Mouse (Mus musculus) limb, embryonic 10.5 days (tissue): ENCODE measurements around the gene Apc2. TPM values are rescaled to one million over a fixed set of nuclear protein-coding genes. Genes with fewer than 3 reads are reported as not detected.

ENCODE experiments used
- DNase-seq: peaks from one replicate; pipeline ENCODE4 v3.0.0-alpha.2; 2017; ENCODE audit warnings: low spot score
- H3K27ac ChIP-seq: fragments of 300-500 bp; sonication (generic); 2 replicates; pipeline ENCODE4 v1.5.1; 2016; ENCODE audit warnings: mild to moderate bottlenecking
- H3K27me3 ChIP-seq: fragments of 300-500 bp; sonication (generic); 2 replicates; pipeline ENCODE4 v1.6.1; 2016; ENCODE audit warnings: low read depth, mild to moderate bottlenecking; ENCODE audit not compliant: poor library complexity, severe bottlenecking
- H3K36me3 ChIP-seq: fragments of 300-500 bp; sonication (generic); 2 replicates; pipeline ENCODE4 v1.6.1; 2016; ENCODE audit warnings: mild to moderate bottlenecking, moderate library complexity
- H3K4me1 ChIP-seq: fragments of 300-500 bp; sonication (generic); 2 replicates; pipeline ENCODE4 v1.6.1; 2016
- H3K4me3 ChIP-seq: fragments of 300-500 bp; sonication (generic); 2 replicates; pipeline ENCODE4 v1.5.1; 2016; ENCODE audit warnings: mild to moderate bottlenecking, moderate library complexity
- H3K9me3 ChIP-seq: fragments of 300-500 bp; sonication (generic); replicated peaks from 2 replicates; pipeline ENCODE4 v1.6.1; 2016; ENCODE audit warnings: mild to moderate bottlenecking
- WGBS: fragments of 180-500 bp; shearing (Covaris S2); methylation state at CpG from one replicate; pipeline ENCODE4 v1.1.7; 2016; 5-methylcytosine and 5-hydroxymethylcytosine counted together
- polyA plus RNA-seq: library from polyadenylated mRNA; unstranded; fragments of >200 nt; fragmentation: Nextera tagmentation; extraction: Ambion mirVana; gene quantifications from 2 replicates; pipeline ENCODE4 v1.2.1, GENCODE M21; 2016

Gene Apc2
- polyA plus RNA-seq, 1 experiment from 2014 or later: 2.9 TPM

DNA sequence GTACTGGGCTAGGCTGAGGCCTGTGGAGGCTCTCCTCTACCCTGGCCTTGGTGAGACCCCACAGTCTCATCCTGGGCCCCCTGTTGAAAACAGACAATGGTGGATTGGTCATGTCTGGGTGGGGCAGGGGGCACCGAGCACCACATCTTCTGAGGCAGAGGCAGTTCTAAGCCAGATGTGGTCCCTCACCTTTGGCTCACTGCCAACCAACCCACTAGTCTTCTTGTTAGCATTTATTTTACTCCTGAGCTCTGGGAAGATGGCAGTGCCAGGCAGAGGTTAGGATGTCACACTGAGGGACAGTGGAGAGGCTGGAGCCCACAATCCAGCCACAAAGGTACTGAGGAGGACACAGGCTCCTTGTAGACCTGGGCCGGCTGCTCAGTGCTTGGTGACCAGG lies 37.8 kb upstream of the Apc2 start:
- H3K4me1 ChIP-seq: peaks cover 42% of the 10 kb centered on the region
- H3K36me3 ChIP-seq: peaks cover 63% of the 10 kb centered on the region
- H3K9me3 ChIP-seq: no peaks in the 10 kb centered on the region
- no peak overlapping the region for H3K4me3 ChIP-seq
- no peaks in the 10 kb centered on the region for H3K27me3 ChIP-seq
- no peak for DNase-seq
- 81% methylated on average over 2 of the region's 2 CpGs for WGBS
- no peak overlapping the region for H3K27ac ChIP-seq

DNA sequence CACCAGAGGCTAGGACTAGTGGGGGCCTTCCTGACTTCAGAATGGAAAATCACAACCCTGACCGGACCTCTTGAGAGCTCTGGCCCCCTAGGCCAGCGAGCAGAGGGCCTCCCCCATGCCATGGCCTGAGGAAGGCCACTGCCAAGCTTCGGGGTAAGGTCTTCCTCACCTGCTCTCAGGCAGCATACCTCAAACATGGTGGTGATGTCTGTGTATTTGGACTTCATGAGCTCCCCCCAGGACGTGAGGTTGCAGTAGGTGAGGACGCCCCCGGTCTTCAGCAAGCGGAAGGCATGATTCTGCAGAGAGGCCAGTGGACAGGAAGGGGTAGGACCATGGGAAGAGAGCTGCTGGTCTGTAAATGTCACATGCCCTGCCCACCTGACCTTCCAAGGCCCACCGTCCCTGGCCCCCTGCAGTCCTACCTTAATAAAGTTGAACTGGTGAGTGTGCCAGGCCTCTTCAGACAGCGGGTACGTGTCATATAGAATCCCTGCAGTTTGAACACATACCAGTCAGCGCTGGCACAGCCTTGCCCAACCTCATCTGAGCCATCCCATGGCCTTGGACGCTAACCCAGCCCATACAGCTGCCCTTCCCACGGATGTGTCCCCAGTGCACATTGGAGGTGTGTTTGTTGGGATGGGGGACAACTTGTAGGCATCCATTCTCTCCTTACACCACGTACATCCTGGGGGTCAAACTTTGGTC lies 36.9 kb upstream of the Apc2 start:
- Histone ChIP-seq H3K27ac (peak overlapping the region; percentile 89; the same call in 1 of the 2 replicates), H3K4me1 (peaks cover 42% of the 10 kb centered on the region), H3K4me3 (peak overlapping the region; percentile 1; the same call in 1 of the 2 replicates), H3K27me3 (no peaks in the 10 kb centered on the region), H3K9me3 (no peaks in the 10 kb centered on the region), H3K36me3 (peaks cover 53% of the 10 kb centered on the region)
- no peak for DNase-seq
- 92% methylated on average over 14 of the region's 14 CpGs for WGBS

DNA sequence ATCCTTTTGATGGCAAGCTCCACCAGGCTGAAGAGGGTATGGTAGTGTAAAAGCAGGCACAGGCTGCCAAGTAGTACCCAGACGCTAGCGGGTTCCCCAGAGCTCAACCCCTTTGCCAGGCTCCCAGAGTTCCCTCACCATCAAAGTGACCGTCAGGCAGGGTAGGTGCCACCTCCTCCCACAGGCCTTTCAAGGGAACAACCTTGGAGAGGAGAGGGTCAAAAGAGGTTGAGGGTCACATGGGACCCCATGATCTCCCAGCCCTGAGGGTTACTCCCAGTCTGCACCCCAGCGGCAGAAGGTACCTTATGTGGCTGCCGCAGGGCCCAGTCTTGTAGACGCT lies 36.3 kb upstream of the Apc2 start:
- no peak for DNase-seq
- Histone ChIP-seq H3K27me3 (no peaks in the 10 kb centered on the region), H3K4me3 (peak overlapping the region; percentile 59), H3K9me3 (no peaks in the 10 kb centered on the region), H3K36me3 (peaks cover 48% of the 10 kb centered on the region), H3K4me1 (peaks cover 42% of the 10 kb centered on the region), H3K27ac (peak overlapping the region; percentile 89)
- WGBS: 81% methylated on average over 6 of the region's 6 CpGs

DNA sequence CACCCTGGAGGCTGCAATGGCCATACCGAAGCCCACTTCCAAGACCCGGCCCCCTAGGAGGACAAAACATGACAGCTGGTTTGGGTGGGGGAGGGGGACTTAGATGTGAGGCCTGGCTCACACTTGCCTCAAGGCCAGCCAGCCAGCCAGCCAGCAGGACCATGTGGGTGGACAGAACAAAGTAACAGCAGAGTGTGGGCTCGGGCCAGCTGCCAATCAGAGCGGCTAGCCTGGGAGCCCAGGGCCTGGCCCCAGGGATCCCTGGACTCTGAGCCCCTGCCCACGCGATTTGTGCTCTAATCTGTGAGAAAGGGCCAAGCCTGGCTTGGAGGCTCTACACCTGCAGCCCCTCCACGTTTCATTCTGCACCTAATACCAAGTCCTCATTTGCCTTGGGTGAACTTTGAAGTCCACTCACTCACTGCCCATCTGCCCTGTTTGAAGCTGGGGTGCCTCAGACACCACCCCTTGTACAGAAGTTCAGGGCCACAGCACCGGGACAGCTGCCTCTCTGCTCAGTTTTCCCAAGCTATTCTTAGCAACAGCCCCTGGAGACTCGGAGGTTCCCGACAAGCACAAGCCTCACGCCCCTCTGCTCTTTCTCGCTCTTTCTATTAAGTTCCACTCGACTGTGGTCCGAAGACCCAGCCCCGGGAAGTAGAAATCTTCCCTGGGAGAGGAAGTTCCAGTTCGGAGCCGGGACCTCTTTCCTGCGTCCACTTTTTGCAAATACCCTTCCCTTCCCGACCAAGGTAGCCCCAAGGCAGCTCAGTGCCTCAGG lies 35.7 kb upstream of the Apc2 start:
- H3K27ac ChIP-seq: peak overlapping the region; percentile 89
- H3K4me1 ChIP-seq: peaks cover 42% of the 10 kb centered on the region
- WGBS: 10% methylated on average over 19 of the region's 19 CpGs
- peaks cover 42% of the 10 kb centered on the region for H3K36me3 ChIP-seq
- H3K4me3 ChIP-seq: peak overlapping the region; percentile 59
- peak; percentile 47 for DNase-seq
- H3K9me3 ChIP-seq: no peaks in the 10 kb centered on the region
- no peaks in the 10 kb centered on the region for H3K27me3 ChIP-seq

DNA sequence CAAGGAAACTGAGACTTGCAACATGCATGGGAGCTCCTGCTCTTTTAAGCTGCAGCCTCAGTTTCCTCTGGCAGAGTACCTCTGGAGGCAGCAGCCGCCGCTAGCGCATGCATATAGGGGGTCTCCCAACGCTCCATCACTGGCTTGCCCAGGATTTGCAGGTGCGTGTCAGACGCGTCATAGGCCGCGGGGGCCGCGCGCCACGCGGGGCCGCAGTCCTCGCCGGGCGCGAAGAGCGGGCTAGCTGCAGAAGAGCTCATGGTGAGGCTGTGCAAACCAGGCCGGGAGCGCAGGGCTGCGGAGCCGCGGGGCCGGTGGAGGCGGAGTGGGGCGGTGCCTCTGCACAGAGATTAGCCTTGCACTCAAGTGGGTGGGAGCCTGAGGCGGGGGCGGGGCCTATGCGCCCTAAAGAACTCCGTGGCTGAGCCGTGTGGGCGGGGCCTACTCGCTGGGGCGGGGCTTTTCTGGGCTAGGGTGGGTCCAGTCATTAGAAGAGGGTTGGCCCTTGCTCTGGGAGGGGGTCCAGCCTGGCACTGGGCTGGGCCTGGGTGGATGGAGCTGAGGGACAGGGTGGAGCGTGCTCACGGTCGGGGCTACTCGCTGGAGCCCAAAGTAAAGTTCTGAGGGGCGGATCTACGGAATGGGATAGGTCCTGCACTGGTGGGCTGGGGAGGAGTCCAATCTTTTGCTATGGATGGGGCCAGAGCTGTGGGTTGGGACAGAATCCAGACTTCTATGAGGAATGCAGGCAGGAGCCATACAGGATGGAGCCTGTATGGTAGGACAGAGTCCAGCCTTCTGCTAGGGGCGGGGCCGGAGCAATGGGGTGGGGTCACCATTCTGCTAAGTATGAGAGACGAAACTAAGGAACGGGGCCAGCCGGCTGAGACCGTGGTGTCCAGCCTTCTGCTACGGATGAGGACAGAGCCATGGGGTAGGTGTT lies 34.9 kb upstream of the Apc2 start, which contains the start of the genes Gamt and Dazap1:
TSS of gene Gamt (minus strand) at position 371 of the 943 bp plus-strand sequence.
TSS of gene Dazap1 (plus strand) at position 845 of the 943 bp plus-strand sequence.
- Histone ChIP-seq H3K27ac (peak within 1 kb of the TSS; percentile 89), H3K9me3 (no peaks in the 10 kb centered on the region), H3K4me3 (peak within 1 kb of the TSS; percentile 59), H3K36me3 (peaks cover 33% of the 10 kb centered on the region), H3K4me1 (peaks cover 46% of the 10 kb centered on the region), H3K27me3 (no peaks in the 10 kb centered on the region)
- DNase-seq: peak; percentile 98
- under 1% methylated on average over 49 of the region's 49 CpGs for whole genome bisulfite sequencing

DNA sequence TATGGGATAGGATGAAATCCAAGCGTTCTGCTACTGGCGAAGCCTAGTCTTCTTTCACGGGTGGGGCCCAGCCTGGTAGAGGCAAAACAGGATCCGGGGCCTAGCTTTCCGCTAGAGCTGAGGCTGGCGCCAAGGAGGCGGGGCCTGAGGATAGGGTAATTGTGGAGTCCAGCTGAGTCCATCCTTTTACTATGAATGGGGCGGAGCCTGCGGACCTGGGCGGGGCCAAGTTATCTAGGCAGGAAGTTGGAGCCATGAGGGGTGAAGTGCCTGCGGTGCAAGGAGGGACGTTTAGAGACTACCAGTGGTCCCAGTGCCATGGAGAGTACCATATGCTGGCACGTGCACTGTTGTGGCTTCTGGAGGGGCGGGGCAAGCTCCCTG lies 34.2 kb upstream of the Apc2 start:
- peaks cover 53% of the 10 kb centered on the region for H3K4me1 ChIP-seq
- peak overlapping the region; percentile 89 for H3K27ac ChIP-seq
- H3K27me3 ChIP-seq: no peaks in the 10 kb centered on the region
- DNase-seq: peak; percentile 89
- H3K9me3 ChIP-seq: no peaks in the 10 kb centered on the region
- under 1% methylated on average over 14 of the region's 14 CpGs for WGBS
- peak overlapping the region; percentile 59 for H3K4me3 ChIP-seq
- peaks cover 30% of the 10 kb centered on the region for H3K36me3 ChIP-seq

DNA sequence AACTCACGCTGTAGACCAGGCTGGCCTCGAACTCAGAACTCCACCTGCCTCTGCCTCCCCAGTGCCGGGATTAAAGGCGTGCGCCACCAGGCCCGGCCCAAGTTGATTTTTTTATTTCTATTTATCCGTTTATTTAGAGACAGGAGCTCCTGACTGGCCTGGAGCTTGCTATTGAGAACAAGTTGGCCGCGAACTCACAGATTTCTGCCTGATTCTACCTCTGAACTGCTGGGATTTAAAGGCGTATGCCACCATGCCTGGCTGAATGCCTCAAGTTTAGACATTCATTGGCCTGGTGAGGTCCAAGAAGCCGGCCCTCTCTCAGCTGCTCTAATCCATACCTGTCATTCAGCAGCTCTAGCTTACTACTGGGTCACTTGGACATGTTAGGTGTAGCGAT lies 33.6 kb upstream of the Apc2 start:
- Histone ChIP-seq H3K27me3 (no peaks in the 10 kb centered on the region), H3K4me3 (peak overlapping the region; percentile 59), H3K4me1 (peaks cover 59% of the 10 kb centered on the region), H3K27ac (peak overlapping the region; percentile 89; the same call in 1 of the 2 replicates), H3K9me3 (no peaks in the 10 kb centered on the region), H3K36me3 (peaks cover 29% of the 10 kb centered on the region)
- WGBS: 78% methylated on average over 12 of the region's 12 CpGs
- no peak for DNase-seq

DNA sequence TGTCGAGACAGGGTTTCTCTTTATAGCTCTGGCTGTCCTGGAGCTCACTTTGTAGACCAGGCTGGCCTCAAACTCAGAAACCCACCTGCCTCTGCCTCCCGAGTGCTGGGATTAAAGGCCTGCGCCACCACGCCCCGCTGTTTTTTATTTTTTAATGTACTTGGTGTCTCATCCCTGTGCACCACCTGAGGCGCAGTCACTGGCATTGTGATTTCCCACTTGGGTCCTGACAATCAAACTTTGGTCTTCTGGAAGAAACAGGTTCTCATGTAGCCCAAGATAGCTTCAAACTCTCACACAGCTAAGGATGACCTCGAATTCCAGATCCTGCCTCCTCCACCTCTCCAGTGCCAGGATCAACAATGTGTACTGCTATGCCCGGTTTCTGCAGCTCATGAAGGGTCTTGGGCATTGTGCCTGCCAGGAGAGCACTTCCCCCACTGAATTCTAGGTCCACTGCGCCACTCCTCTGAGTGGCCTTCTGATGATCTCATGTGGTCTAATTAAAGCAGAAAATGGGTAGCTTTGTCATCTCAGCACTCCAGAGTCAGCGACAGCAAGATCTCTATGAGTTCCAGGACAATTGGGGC lies 32.9 kb upstream of the Apc2 start:
- no peak overlapping the region for H3K4me3 ChIP-seq
- no peak for DNase-seq
- peaks cover 30% of the 10 kb centered on the region for H3K36me3 ChIP-seq
- H3K4me1 ChIP-seq: peaks cover 66% of the 10 kb centered on the region
- H3K27me3 ChIP-seq: no peaks in the 10 kb centered on the region
- H3K9me3 ChIP-seq: no peaks in the 10 kb centered on the region
- WGBS: 97% methylated on average over 10 of the region's 10 CpGs
- H3K27ac ChIP-seq: no peak overlapping the region

DNA sequence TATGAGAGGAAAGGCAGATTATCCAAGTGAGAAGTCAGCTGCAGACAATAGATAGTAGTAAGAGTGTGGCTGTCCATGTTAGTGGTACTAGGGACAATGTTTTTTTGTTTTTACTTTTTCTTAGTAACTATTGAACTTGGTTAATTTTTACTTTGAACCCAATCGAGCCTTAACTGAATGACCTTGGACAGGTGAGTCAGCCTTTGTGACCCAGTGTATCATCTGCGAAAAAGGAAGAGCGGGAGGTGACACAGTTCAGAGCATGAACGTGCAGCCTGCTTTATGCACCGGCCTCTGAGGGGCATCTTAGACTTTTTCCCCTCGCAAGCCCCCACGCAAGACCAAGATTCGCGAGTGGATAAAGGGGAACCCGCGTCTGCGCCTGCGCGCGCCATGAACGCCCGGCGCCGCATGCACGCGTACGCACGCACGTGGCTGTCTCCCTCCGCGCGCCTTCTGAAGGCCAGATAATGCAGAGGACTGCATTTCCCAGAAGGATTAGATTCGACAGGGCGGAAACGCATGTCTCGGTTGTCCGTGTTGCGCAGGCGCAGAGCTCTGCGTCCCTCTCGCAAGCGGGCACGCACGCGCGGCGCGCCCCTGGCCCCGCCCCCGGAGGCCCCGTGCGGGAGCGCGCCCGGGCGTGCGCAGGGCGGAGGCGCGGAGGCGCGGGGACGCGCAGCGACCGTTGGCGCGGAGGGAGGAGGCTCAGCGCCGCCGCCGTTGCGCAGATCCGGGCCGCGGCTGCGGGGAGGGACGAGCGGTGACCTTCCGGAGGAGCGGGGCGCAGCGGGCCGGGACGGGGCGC lies 31.2 kb upstream of the Apc2 start:
- Histone ChIP-seq H3K4me3 (peak overlapping the region; percentile 98), H3K27me3 (no peaks in the 10 kb centered on the region), H3K9me3 (no peaks in the 10 kb centered on the region), H3K36me3 (peaks cover 31% of the 10 kb centered on the region), H3K27ac (peak overlapping the region; percentile 97), H3K4me1 (peaks cover 62% of the 10 kb centered on the region)
- DNase-seq: peak; percentile 99
- WGBS: 2% methylated on average over 81 of the region's 81 CpGs

DNA sequence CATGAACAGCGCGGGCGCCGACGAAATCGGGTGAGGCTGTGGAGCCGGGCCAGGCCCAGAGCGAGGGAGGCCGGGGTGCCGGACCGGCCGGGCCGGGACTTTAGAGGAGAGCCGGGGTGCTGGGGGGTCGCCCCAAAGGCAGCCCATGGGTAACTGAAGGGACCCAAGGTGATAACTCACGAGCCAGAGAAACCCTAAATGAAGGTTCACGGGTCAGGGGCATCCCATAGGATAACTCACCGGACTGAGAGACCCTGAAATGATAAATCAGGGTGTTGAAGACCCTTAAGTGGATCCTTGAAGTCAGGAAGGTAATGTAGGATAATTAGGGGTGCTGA lies 30.7 kb upstream of the Apc2 start:
- Histone ChIP-seq H3K4me1 (peaks cover 60% of the 10 kb centered on the region), H3K27ac (peak overlapping the region; percentile 97), H3K36me3 (peaks cover 35% of the 10 kb centered on the region), H3K4me3 (peak overlapping the region; percentile 98), H3K9me3 (no peaks in the 10 kb centered on the region), H3K27me3 (no peaks in the 10 kb centered on the region)
- DNase-seq: no peak
- WGBS: 1% methylated on average over 18 of the region's 18 CpGs

DNA sequence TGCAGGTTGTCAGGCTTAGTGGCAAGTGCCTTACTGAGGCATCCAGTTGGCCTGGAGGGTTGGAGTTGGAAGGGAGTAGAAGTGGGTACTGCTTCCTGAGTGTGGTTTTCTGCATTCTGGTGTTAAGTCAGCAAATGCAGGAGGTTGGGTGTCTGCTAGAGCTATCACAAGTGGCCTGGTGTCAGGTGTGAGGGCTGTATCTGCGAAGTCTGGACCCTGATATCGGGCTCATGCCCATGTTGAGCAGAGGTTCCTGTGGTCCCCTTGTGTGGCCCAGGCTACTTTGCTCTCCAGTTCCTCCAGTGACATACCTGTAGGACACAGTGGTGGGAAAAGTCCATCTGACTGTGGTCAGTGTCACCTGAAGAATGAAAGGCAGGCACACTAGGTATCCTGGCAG lies 25.7 kb upstream of the Apc2 start:
- Histone ChIP-seq H3K36me3 (peaks cover 80% of the 10 kb centered on the region), H3K4me1 (peaks cover 51% of the 10 kb centered on the region), H3K27me3 (no peaks in the 10 kb centered on the region), H3K27ac (no peak overlapping the region), H3K4me3 (0 out of 2 replicates have a peak overlapping the region, but pooled peaks have one; percentile 9), H3K9me3 (no peaks in the 10 kb centered on the region)
- WGBS: 93% methylated on average over 2 of the region's 2 CpGs
- no peak for DNase-seq
